Mouse (Mus musculus) kidney, embryonic 14.5 days (tissue): Measurements from ENCODE around the gene Cntfr. TPM values are rescaled to one million over a fixed set of nuclear protein-coding genes. Genes with fewer than 3 reads are reported as not detected.

Source experiments
- ATAC-seq: fragments of 200-750 bp; cut with Nextera tagmentation; 2 replicates; pipeline ENCODE4 v1.8.0; 2017; ENCODE audit warnings: moderate number of reproducible peaks, mild to moderate bottlenecking, moderate TSS enrichment, moderate library complexity; ENCODE audit not compliant: low FRiP score, low TSS enrichment
- H3K27ac ChIP-seq: fragments of 300-500 bp; sonication (generic); 2 replicates; pipeline ENCODE4 v1.5.1; 2014; ENCODE audit warnings: low read depth, mild to moderate bottlenecking, low read length, moderate library complexity, mixed read lengths
- H3K27me3 ChIP-seq: fragments of 300-500 bp; sonication (generic); 2 replicates; pipeline ENCODE4 v1.6.1; 2014; ENCODE audit warnings: mild to moderate bottlenecking, low read length; ENCODE audit not compliant: control insufficient read depth, insufficient read depth
- H3K36me3 ChIP-seq: fragments of 300-500 bp; sonication (generic); 2 replicates; pipeline ENCODE4 v1.6.1; 2014; ENCODE audit warnings: low read length, mixed read lengths; ENCODE audit not compliant: control insufficient read depth, insufficient read depth
- H3K4me1 ChIP-seq: fragments of 300-500 bp; sonication (generic); 2 replicates; pipeline ENCODE4 v1.6.1; 2014; ENCODE audit warnings: low read length, mixed read lengths; ENCODE audit not compliant: control insufficient read depth, insufficient read depth
- H3K4me2 ChIP-seq: fragments of 300-500 bp; sonication (generic); replicated peaks from 2 replicates; pipeline ENCODE4 v1.6.1; 2014; ENCODE audit warnings: low read depth, mild to moderate bottlenecking, low read length
- H3K4me3 ChIP-seq: fragments of 300-500 bp; sonication (generic); 2 replicates; pipeline ENCODE4 v1.5.1; 2014; ENCODE audit warnings: mild to moderate bottlenecking, low read length
- H3K9ac ChIP-seq: fragments of 300-500 bp; sonication (generic); 2 replicates; pipeline ENCODE4 v1.6.1; 2014; ENCODE audit warnings: low read depth, mild to moderate bottlenecking, low read length, moderate library complexity
- H3K9me3 ChIP-seq: fragments of 300-500 bp; sonication (generic); 2 replicates; pipeline ENCODE4 v1.6.1; 2016; ENCODE audit warnings: low read length; ENCODE audit not compliant: control insufficient read depth
- WGBS: fragments of 180-500 bp; shearing (Covaris S2); extraction: QIAGEN DNeasy Blood & Tissue Kit; methylation state at CpG from one replicate; pipeline ENCODE4 v1.1.7; 2014; 5-methylcytosine and 5-hydroxymethylcytosine counted together
- polyA plus RNA-seq: library from polyadenylated mRNA; unstranded; fragments of >200 nt; fragmentation: Nextera tagmentation; extraction: Ambion mirVana; gene quantifications from 2 replicates; pipeline ENCODE4 v1.2.1, GENCODE M21; 2014

Gene Cntfr
- polyA plus RNA-seq, 1 experiment from 2014 or later = 16.6 TPM

GRCm38 (mm10) chr4:41631390-41631789 lies 65.5 kb downstream of the Cntfr start:
- Histone ChIP-seq H3K27ac (peak overlapping the region; percentile 47; the same call in 1 of the 2 replicates), H3K4me1 (peaks cover 59% of the 10 kb centered on the region), H3K9ac (peak overlapping the region; percentile 20; the same call in 1 of the 2 replicates), H3K36me3 (no peaks in the 10 kb centered on the region), H3K27me3 (no peaks in the 10 kb centered on the region), H3K4me2 (peak overlapping the region; percentile 2; the same call in 1 of the 2 replicates), H3K9me3 (no peaks in the 10 kb centered on the region), H3K4me3 (no peak overlapping the region)
- 0 out of 2 replicates have a peak, but pooled peaks have one; percentile 10 for ATAC-seq
- WGBS = 4% methylated on average over 11 of the region's 11 CpGs

GRCm38 (mm10) chr4:41630196-41630595 lies 66.7 kb downstream of the Cntfr start:
- WGBS = 39% methylated on average over 6 of the region's 6 CpGs
- ATAC-seq = no peak; the same call in 1 of the 2 replicates
- peaks cover 49% of the 10 kb centered on the region for H3K4me1 ChIP-seq
- no peaks in the 10 kb centered on the region for H3K9me3 ChIP-seq
- no peak overlapping the region for H3K4me2 ChIP-seq
- H3K4me3 ChIP-seq = no peak overlapping the region
- no peaks in the 10 kb centered on the region for H3K27me3 ChIP-seq
- no peaks in the 10 kb centered on the region for H3K36me3 ChIP-seq
- no peak overlapping the region for H3K9ac ChIP-seq
- no peak overlapping the region for H3K27ac ChIP-seq

GRCm38 (mm10) chr4:41628202-41628927 lies 68.5 kb downstream of the Cntfr start:
- ATAC-seq = peak; percentile 76
- no peaks in the 10 kb centered on the region for H3K36me3 ChIP-seq
- H3K9me3 ChIP-seq = no peaks in the 10 kb centered on the region
- no peak overlapping the region for H3K4me2 ChIP-seq
- H3K4me3 ChIP-seq = no peak overlapping the region
- WGBS = 3% methylated on average over 8 of the region's 8 CpGs
- peak overlapping the region; percentile 80 for H3K27ac ChIP-seq
- H3K9ac ChIP-seq = no peak overlapping the region
- H3K4me1 ChIP-seq = peaks cover 49% of the 10 kb centered on the region
- H3K27me3 ChIP-seq = no peaks in the 10 kb centered on the region

- Histone ChIP-seq H3K4me1 (no peaks in the 10 kb centered on the region), H3K27me3 (no peaks in the 10 kb centered on the region), H3K36me3 (no peaks in the 10 kb centered on the region), H3K9me3 (no peaks in the 10 kb centered on the region), H3K4me3 (no peak overlapping the region), H3K27ac (no peak overlapping the region), H3K4me2 (no peak overlapping the region), H3K9ac (no peak overlapping the region)
- WGBS = 89% methylated on average over 14 of the region's 14 CpGs
- ATAC-seq = no peak
These were observed 74.8 kb downstream of the Cntfr start for GRCm38 (mm10) chr4:41622071-41622470.

GRCm38 (mm10) chr4:41618916-41619746 lies 77.8 kb downstream of the Cntfr start:
- Histone ChIP-seq H3K36me3 (no peaks in the 10 kb centered on the region), H3K4me2 (no peak overlapping the region), H3K27me3 (no peaks in the 10 kb centered on the region), H3K27ac (no peak overlapping the region), H3K4me3 (no peak overlapping the region), H3K9ac (no peak overlapping the region), H3K9me3 (no peaks in the 10 kb centered on the region), H3K4me1 (no peaks in the 10 kb centered on the region)
- 60% methylated on average over 12 of the region's 12 CpGs for WGBS
- no peak for ATAC-seq

GRCm38 (mm10) chr4:41615661-41616599 lies 81.0 kb downstream of the Cntfr start:
- H3K4me2 ChIP-seq = no peak overlapping the region
- no peaks in the 10 kb centered on the region for H3K4me1 ChIP-seq
- H3K4me3 ChIP-seq = no peak overlapping the region
- no peak overlapping the region for H3K27ac ChIP-seq
- no peaks in the 10 kb centered on the region for H3K9me3 ChIP-seq
- WGBS = 64% methylated on average over 9 of the region's 9 CpGs
- H3K36me3 ChIP-seq = no peaks in the 10 kb centered on the region
- no peaks in the 10 kb centered on the region for H3K27me3 ChIP-seq
- 0 out of 2 replicates have a peak, but pooled peaks have one; percentile 7 for ATAC-seq
- H3K9ac ChIP-seq = no peak overlapping the region

GRCm38 (mm10) chr4:41614156-41614555 lies 82.7 kb downstream of the Cntfr start:
- no peak for ATAC-seq
- H3K4me2 ChIP-seq = no peak overlapping the region
- no peak overlapping the region for H3K4me3 ChIP-seq
- WGBS = 10% methylated on average over 7 of the region's 7 CpGs
- H3K36me3 ChIP-seq = no peaks in the 10 kb centered on the region
- H3K4me1 ChIP-seq = no peaks in the 10 kb centered on the region
- no peak overlapping the region for H3K27ac ChIP-seq
- no peaks in the 10 kb centered on the region for H3K27me3 ChIP-seq
- H3K9me3 ChIP-seq = no peaks in the 10 kb centered on the region
- no peak overlapping the region for H3K9ac ChIP-seq

- no peak overlapping the region for H3K4me2 ChIP-seq
- 55% methylated on average over 8 of the region's 8 CpGs for WGBS
- H3K36me3 ChIP-seq = no peaks in the 10 kb centered on the region
These were observed 84.7 kb downstream of the Cntfr start for GRCm38 (mm10) chr4:41612166-41612565.

More at GRCm38 (mm10) chr4:41612166-41612565, 84.7 kb downstream of the Cntfr start:
- Histone ChIP-seq H3K27me3 (no peaks in the 10 kb centered on the region), H3K27ac (no peak overlapping the region), H3K9ac (no peak overlapping the region), H3K9me3 (no peaks in the 10 kb centered on the region), H3K4me3 (no peak overlapping the region), H3K4me1 (no peaks in the 10 kb centered on the region)
- no peak for ATAC-seq
